Mouse (Mus musculus) liver, embryonic 12.5 days (tissue): Measurements from ENCODE around the gene Zdhhc13. TPM values are rescaled to one million over a fixed set of nuclear protein-coding genes. Genes with fewer than 3 reads are reported as not detected.
A peak's percentile ranks its signal among the peaks of the same experiment; 100 is the strongest.

Source experiments
- ATAC-seq: fragments of 200-750 bp; cut with Nextera tagmentation; 2 replicates; pipeline ENCODE4 v1.8.0; 2017; ENCODE audit warnings: moderate number of reproducible peaks, mild to moderate bottlenecking, moderate library complexity
- H3K27ac ChIP-seq: fragments of 300-500 bp; sonication (generic); 2 replicates; pipeline ENCODE4 v1.5.1; 2016; ENCODE audit warnings: mild to moderate bottlenecking
- H3K27me3 ChIP-seq: fragments of 300-500 bp; sonication (generic); replicated peaks from 2 replicates; pipeline ENCODE4 v1.6.1; 2016; ENCODE audit warnings: mild to moderate bottlenecking, moderate library complexity
- H3K36me3 ChIP-seq: fragments of 300-500 bp; sonication (generic); 2 replicates; pipeline ENCODE4 v1.6.1; 2016; ENCODE audit warnings: mild to moderate bottlenecking, moderate library complexity
- H3K4me1 ChIP-seq: fragments of 300-500 bp; sonication (generic); 2 replicates; pipeline ENCODE4 v1.6.1; 2016
- H3K4me2 ChIP-seq: fragments of 300-500 bp; sonication (generic); 2 replicates; pipeline ENCODE4 v1.6.1; 2016; ENCODE audit warnings: mild to moderate bottlenecking, moderate library complexity
- H3K4me3 ChIP-seq: fragments of 300-500 bp; sonication (generic); 2 replicates; pipeline ENCODE4 v1.5.1; 2016; ENCODE audit warnings: mild to moderate bottlenecking, moderate library complexity
- H3K9ac ChIP-seq: fragments of 300-500 bp; sonication (generic); 2 replicates; pipeline ENCODE4 v1.6.1; 2016; ENCODE audit warnings: mild to moderate bottlenecking, moderate library complexity
- H3K9me3 ChIP-seq: fragments of 300-500 bp; sonication (generic); replicated peaks from 2 replicates; pipeline ENCODE4 v1.6.1; 2016; ENCODE audit warnings: mild to moderate bottlenecking, moderate library complexity
- WGBS: fragments of 180-500 bp; shearing (Covaris S2); methylation state at CpG from one replicate; pipeline ENCODE4 v1.1.7; 2016; ENCODE audit not compliant: insufficient replicate concordance; 5-methylcytosine and 5-hydroxymethylcytosine counted together
- polyA plus RNA-seq: library from polyadenylated mRNA; unstranded; fragments of >200 nt; fragmentation: Nextera tagmentation; extraction: Ambion mirVana; gene quantifications from 2 replicates; pipeline ENCODE4 v1.2.1, GENCODE M21; 2016

The Zdhhc13 gene
- 20.2 and 22.5 TPM in 2 replicates for polyA plus RNA-seq

- peak within 1 kb of the TSS; percentile 60 for H3K27ac ChIP-seq
- 0 out of 2 replicates have a peak, but pooled peaks cover 3% of the 10 kb centered on the region for H3K36me3 ChIP-seq
- H3K27me3 ChIP-seq = no peaks in the 10 kb centered on the region
- H3K9ac ChIP-seq = peak within 1 kb of the TSS; percentile 78
- H3K9me3 ChIP-seq = no peaks in the 10 kb centered on the region
- peak within 1 kb of the TSS; percentile 75 for H3K4me2 ChIP-seq
- peak; percentile 100 for ATAC-seq
- 1% methylated on average over 57 of the region's 57 CpGs for WGBS
- H3K4me1 ChIP-seq = peaks cover 35% of the 10 kb centered on the region
- H3K4me3 ChIP-seq = peak within 1 kb of the TSS; percentile 83
These were observed at the start of gene Zdhhc13 for GRCm38 (mm10) chr7:48788851-48789572. Zdhhc13 (plus strand) TSS chr7:48789003.

DNA sequence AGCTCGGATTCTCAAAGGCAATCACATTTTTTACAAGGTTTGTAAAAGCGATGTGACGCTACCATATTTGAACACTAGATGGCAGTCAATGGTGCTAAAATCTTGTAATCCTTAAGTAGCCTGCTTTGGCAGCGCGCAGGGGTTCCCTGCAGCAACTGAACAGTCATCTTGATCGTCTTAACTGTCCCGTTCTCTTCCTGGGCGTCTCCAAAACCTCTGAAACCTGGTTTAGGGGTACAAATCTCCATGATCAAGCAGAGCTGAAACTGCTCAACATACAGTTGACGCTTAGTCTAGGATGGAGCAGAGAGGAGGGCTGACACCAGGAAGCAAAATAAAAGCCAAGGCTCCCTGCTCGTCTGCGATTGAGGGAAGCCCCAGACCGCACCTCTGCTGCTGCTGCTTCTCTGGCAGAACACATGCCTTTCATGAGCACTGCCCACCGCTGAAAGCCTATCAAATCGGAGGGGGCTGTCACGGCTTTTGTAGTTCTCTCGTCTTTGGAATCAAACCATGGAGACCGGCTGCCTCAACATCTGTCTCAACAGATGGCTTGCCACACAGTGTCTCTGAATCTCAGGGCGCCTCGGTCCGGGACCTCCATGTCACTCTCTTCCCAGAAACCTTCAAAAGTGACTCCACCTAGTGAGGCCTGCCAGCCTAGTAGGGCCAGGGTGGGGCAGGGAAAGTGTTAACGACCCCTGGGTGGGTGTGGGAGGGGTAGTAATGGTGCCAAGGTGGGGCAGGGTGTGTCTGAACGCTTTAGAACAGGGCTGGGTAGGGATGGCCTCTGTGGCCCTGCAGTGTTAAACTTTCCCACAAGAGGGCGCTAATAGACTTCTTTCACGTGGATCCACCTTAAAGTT lies 39.3 kb upstream of the Zdhhc13 start:
- no peaks in the 10 kb centered on the region for H3K9me3 ChIP-seq
- no peaks in the 10 kb centered on the region for H3K27me3 ChIP-seq
- peak; percentile 78 for ATAC-seq
- H3K4me1 ChIP-seq = peaks cover 16% of the 10 kb centered on the region
- peak overlapping the region; percentile 51 for H3K4me3 ChIP-seq
- H3K4me2 ChIP-seq = peak overlapping the region; percentile 81
- H3K27ac ChIP-seq = no peak overlapping the region
- peak overlapping the region; percentile 46 for H3K9ac ChIP-seq
- WGBS = 3% methylated on average over 24 of the region's 24 CpGs
- no peaks in the 10 kb centered on the region for H3K36me3 ChIP-seq

- Histone ChIP-seq H3K9me3 (no peaks in the 10 kb centered on the region), H3K4me2 (peak overlapping the region; percentile 81), H3K36me3 (no peaks in the 10 kb centered on the region), H3K27me3 (no peaks in the 10 kb centered on the region), H3K4me3 (peak overlapping the region; percentile 51; the same call in 1 of the 2 replicates), H3K9ac (no peak overlapping the region), H3K4me1 (peaks cover 16% of the 10 kb centered on the region), H3K27ac (0 out of 2 replicates have a peak overlapping the region, but pooled peaks have one; percentile 17)
- ATAC-seq = peak; percentile 17; the same call in 1 of the 2 replicates
- 51% methylated on average over 8 of the region's 8 CpGs for WGBS
These were observed 38.5 kb upstream of the Zdhhc13 start for GRCm38 (mm10) chr7:48750164-48750809.

- WGBS = 47% methylated on average over 5 of the region's 5 CpGs
These were observed 37.6 kb upstream of the Zdhhc13 start for GRCm38 (mm10) chr7:48751222-48751621.

DNA sequence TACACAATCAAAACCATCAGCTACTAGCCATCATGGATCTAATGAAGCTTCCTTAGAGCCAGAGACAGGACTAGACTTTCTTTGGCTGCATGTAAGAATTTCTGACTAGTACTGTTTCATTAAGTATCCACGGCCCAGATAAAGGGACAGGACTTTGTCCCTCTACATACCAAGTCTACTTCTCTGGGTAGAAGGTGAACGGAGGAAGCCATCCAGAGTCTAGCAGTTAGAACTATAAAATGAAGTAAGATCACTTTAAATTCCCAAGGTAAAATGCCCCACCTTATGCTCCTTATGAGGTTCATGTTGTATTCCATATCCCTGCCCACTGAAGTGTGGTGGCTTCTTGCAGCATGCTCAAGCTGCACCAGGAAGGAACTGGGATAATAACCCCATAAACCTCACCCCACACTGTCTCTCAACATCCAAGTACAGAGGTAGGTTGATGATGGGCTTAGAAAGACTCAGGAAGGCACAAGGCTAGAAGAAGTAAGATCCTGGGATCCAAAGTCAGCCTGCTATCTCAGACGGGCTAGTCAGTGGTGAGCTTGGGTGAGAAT lies 34.3 kb upstream of the Zdhhc13 start:
- Histone ChIP-seq H3K27me3 (no peaks in the 10 kb centered on the region), H3K27ac (no peak overlapping the region), H3K9me3 (no peaks in the 10 kb centered on the region), H3K4me3 (no peak overlapping the region), H3K36me3 (no peaks in the 10 kb centered on the region), H3K9ac (no peak overlapping the region), H3K4me2 (no peak overlapping the region), H3K4me1 (peaks cover 14% of the 10 kb centered on the region)
- 65% methylated on average over 3 of the region's 3 CpGs for WGBS
- ATAC-seq = no peak

More at GRCm38 (mm10) chr7:48751222-48751621, 37.6 kb upstream of the Zdhhc13 start:
- no peaks in the 10 kb centered on the region for H3K36me3 ChIP-seq
- no peak overlapping the region for H3K9ac ChIP-seq
- no peaks in the 10 kb centered on the region for H3K9me3 ChIP-seq
- H3K27me3 ChIP-seq = no peaks in the 10 kb centered on the region
- H3K4me2 ChIP-seq = no peak overlapping the region
- no peak overlapping the region for H3K4me3 ChIP-seq
- H3K4me1 ChIP-seq = peaks cover 16% of the 10 kb centered on the region
- no peak overlapping the region for H3K27ac ChIP-seq
- ATAC-seq = no peak

- Histone ChIP-seq H3K9me3 (no peaks in the 10 kb centered on the region), H3K27me3 (no peaks in the 10 kb centered on the region), H3K4me3 (no peak overlapping the region), H3K4me2 (no peak overlapping the region), H3K36me3 (no peaks in the 10 kb centered on the region), H3K9ac (no peak overlapping the region), H3K27ac (no peak overlapping the region), H3K4me1 (0 out of 2 replicates have a peak, but pooled peaks cover 2% of the 10 kb centered on the region)
- ATAC-seq = no peak
- WGBS = 62% methylated on average over 3 of the region's 3 CpGs
These were observed 33.0 kb upstream of the Zdhhc13 start for GRCm38 (mm10) chr7:48755825-48756224.

DNA sequence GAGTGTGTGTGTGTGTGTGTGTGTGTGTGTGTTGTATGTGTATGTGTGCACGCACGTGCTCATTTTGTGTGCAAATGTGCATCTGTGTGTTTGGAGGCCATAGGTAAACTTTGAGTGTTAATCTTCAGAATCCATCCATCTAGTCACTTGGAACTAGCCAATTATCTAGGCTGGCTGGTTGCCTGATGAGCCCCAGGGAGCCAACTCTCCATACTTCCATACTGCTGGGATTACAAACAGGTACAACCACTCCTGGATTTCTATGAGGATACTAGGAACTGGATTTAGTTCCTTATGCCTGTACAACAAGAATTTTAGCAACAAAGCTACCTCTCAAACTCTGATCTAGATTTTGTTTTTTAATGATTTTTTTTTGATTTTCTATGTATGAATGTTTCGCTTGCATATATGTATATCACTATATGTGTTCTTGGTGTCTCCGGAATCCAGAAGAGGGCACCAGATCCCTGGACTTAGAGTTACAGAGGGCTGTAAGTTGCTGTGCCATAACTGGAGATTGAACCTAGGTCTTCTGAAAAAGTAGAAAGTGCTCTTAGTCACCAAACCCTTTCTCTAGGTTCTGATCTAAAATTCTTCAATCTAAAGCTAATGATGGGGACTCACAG lies 32.4 kb upstream of the Zdhhc13 start:
- Histone ChIP-seq H3K27ac (no peak overlapping the region), H3K9me3 (no peaks in the 10 kb centered on the region), H3K36me3 (no peaks in the 10 kb centered on the region), H3K4me2 (no peak overlapping the region), H3K4me1 (0 out of 2 replicates have a peak, but pooled peaks cover under 1% of the 10 kb centered on the region), H3K4me3 (no peak overlapping the region), H3K27me3 (no peaks in the 10 kb centered on the region), H3K9ac (no peak overlapping the region)
- ATAC-seq = no peak
- WGBS = 81% methylated on average over 4 of the region's 4 CpGs

DNA sequence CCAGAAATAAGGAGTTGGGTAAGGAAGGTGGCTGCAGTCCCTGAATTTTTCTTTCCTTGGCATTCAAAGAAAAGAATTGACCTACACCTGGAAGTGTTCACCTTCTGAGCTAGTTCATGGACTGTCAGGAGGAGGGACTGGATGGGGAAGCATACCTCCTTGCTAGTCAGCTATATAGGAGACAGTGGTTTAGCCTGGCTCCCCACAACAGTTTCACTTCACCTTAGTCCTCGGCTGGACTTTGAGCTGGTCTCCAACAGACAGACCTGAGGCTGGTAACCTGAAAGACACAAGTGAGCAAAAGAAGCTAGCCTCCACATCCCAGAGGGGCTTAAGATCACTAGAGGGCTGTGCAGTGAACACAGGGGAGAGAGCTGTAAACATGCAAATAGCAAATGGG lies 30.7 kb upstream of the Zdhhc13 start:
- H3K4me3 ChIP-seq = no peak overlapping the region
- no peaks in the 10 kb centered on the region for H3K27me3 ChIP-seq
- ATAC-seq = no peak
- H3K4me1 ChIP-seq = no peaks in the 10 kb centered on the region
- no peak overlapping the region for H3K4me2 ChIP-seq
- no peak overlapping the region for H3K27ac ChIP-seq
- H3K9ac ChIP-seq = no peak overlapping the region
- 40% methylated on average over 1 of the region's 1 CpGs for WGBS
- H3K9me3 ChIP-seq = no peaks in the 10 kb centered on the region
- no peaks in the 10 kb centered on the region for H3K36me3 ChIP-seq

DNA sequence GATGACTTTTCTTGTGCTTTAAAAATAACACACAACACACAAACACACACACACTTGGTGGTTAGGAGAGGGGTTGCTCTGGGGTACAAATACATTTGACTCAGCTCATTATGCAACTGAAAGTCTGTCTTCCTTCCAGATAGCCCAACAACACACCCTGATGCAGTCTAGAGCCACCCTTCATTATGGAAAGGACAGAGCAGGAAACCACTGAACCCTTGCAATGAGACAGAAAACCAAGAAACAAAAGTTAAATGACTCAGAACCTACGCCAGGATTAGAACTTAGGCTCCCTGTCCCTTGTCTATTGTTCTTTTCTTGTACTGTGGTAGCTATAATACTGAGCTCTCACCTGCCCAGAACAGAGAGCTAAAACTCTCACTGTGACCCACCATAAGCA lies 28.0 kb upstream of the Zdhhc13 start:
- no peak overlapping the region for H3K4me2 ChIP-seq
- no peaks in the 10 kb centered on the region for H3K36me3 ChIP-seq
- no peaks in the 10 kb centered on the region for H3K9me3 ChIP-seq
- no peaks in the 10 kb centered on the region for H3K27me3 ChIP-seq
- no peak for ATAC-seq
- no peak overlapping the region for H3K27ac ChIP-seq
- no peak overlapping the region for H3K4me3 ChIP-seq
- no peaks in the 10 kb centered on the region for H3K4me1 ChIP-seq
- 43% methylated on average over 1 of the region's 1 CpGs for WGBS
- H3K9ac ChIP-seq = no peak overlapping the region

GRCm38 (mm10) chr7:48762289-48762688 lies 26.5 kb upstream of the Zdhhc13 start:
- no peak overlapping the region for H3K4me3 ChIP-seq
- H3K27me3 ChIP-seq = no peaks in the 10 kb centered on the region
- no peaks in the 10 kb centered on the region for H3K9me3 ChIP-seq
- no peaks in the 10 kb centered on the region for H3K4me1 ChIP-seq
- WGBS = 36% methylated on average over 1 of the region's 1 CpGs
- H3K27ac ChIP-seq = no peak overlapping the region
- no peak overlapping the region for H3K4me2 ChIP-seq
- H3K9ac ChIP-seq = no peak overlapping the region
- no peak for ATAC-seq
- H3K36me3 ChIP-seq = no peaks in the 10 kb centered on the region

DNA sequence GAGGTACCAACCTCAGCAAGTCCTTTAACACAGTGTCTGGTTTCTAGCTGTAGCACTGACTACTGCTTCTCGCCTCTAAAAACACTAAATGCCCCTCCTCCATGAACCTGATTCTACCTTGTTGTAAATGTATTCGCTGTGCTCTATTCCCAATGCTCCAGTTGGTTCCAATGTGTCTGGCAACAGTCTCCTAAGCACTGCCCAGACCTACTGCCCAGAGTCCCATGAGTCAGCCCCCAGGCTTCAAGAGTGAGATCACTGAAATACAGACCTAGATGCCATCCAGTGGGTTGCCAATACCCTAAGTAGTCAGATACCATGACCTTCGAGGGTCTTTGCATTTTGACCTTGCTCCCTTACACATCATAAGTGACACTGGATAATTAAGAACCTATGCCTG lies 26.1 kb upstream of the Zdhhc13 start:
- WGBS = 71% methylated on average over 3 of the region's 3 CpGs
- no peaks in the 10 kb centered on the region for H3K36me3 ChIP-seq
- no peak overlapping the region for H3K4me2 ChIP-seq
- H3K4me3 ChIP-seq = no peak overlapping the region
- ATAC-seq = no peak
- H3K9me3 ChIP-seq = no peaks in the 10 kb centered on the region
- no peaks in the 10 kb centered on the region for H3K4me1 ChIP-seq
- H3K9ac ChIP-seq = no peak overlapping the region
- no peak overlapping the region for H3K27ac ChIP-seq
- no peaks in the 10 kb centered on the region for H3K27me3 ChIP-seq
